Mouse (Mus musculus) limb, embryonic 14.5 days (tissue): ENCODE measurements at regions not wholly inside any gene's neighbourhood (a gene's known extent, or its start where the extent isn't known, plus 50 kb on each side); places are given as distances from the start of the nearest gene placed in this dataset.

Experiments
- ATAC-seq: fragments of 200-750 bp; cut with Nextera tagmentation; 2 replicates; pipeline ENCODE4 v1.8.0; 2017; ENCODE audit warnings: low read depth, moderate number of reproducible peaks, moderate TSS enrichment; ENCODE audit not compliant: low FRiP score
- DNase-seq: peaks from one replicate; pipeline ENCODE4 v3.0.0-alpha.2; 2015; ENCODE audit warnings: low spot score
- H3K27ac ChIP-seq: fragments of 300-500 bp; sonication (generic); replicated peaks from 2 replicates; pipeline ENCODE4 v1.5.1; 2014; ENCODE audit warnings: low read depth, mild to moderate bottlenecking, low read length, moderate library complexity, mixed read lengths
- H3K27me3 ChIP-seq: fragments of 300-500 bp; sonication (generic); 2 replicates; pipeline ENCODE4 v1.6.1; 2014; ENCODE audit warnings: low read length, mixed read lengths; ENCODE audit not compliant: control insufficient read depth, insufficient read depth
- H3K36me3 ChIP-seq: fragments of 300-500 bp; sonication (generic); 2 replicates; pipeline ENCODE4 v1.6.1; 2014; ENCODE audit warnings: mild to moderate bottlenecking, low read length, moderate library complexity, mixed read lengths; ENCODE audit not compliant: control insufficient read depth, insufficient read depth
- H3K4me1 ChIP-seq: fragments of 300-500 bp; sonication (generic); 2 replicates; pipeline ENCODE4 v1.6.1; 2014; ENCODE audit warnings: antibody characterized with exemption, low read length, mixed read lengths; ENCODE audit not compliant: control insufficient read depth, insufficient read depth
- H3K4me2 ChIP-seq: fragments of 300-500 bp; sonication (generic); replicated peaks from 2 replicates; pipeline ENCODE4 v1.6.1; 2014; ENCODE audit warnings: low read depth, mild to moderate bottlenecking, low read length, moderate library complexity; ENCODE audit not compliant: severe bottlenecking
- H3K4me3 ChIP-seq: fragments of 300-500 bp; sonication (generic); replicated peaks from 2 replicates; pipeline ENCODE4 v1.5.1; 2014; ENCODE audit warnings: low read length
- H3K9ac ChIP-seq: fragments of 300-500 bp; sonication (generic); 2 replicates; pipeline ENCODE4 v1.6.1; 2014; ENCODE audit warnings: mild to moderate bottlenecking, low read depth, low read length, moderate library complexity; ENCODE audit not compliant: severe bottlenecking
- H3K9me3 ChIP-seq: fragments of 300-500 bp; sonication (generic); 2 replicates; pipeline ENCODE4 v1.6.1; 2016; ENCODE audit warnings: low read length; ENCODE audit not compliant: control insufficient read depth
- POLR2A ChIP-seq: fragments of 200-500 bp; IDR thresholded peaks from 2 replicates; pipeline ENCODE4 v1.8.0; 2012; ENCODE audit warnings: inconsistent platforms, mild to moderate bottlenecking, moderate library complexity, borderline replicate concordance; ENCODE audit not compliant: insufficient read depth, insufficient read length; ENCODE audit errors: extremely low read depth
- WGBS: fragments of 180-500 bp; shearing (Covaris S2); extraction: QIAGEN DNeasy Blood & Tissue Kit; methylation state at CpG from one replicate; pipeline ENCODE4 v1.1.7; 2014; 5-methylcytosine and 5-hydroxymethylcytosine counted together

GRCm38 (mm10) chr14:101146746-101147145 is 53.4 kb downstream of the Prr30 start:
- Histone ChIP-seq H3K4me3 (no peak overlapping the region), H3K36me3 (no peaks in the 10 kb centered on the region), H3K9ac (no peak overlapping the region), H3K4me1 (no peaks in the 10 kb centered on the region), H3K27ac (no peak overlapping the region), H3K27me3 (no peaks in the 10 kb centered on the region), H3K4me2 (no peak overlapping the region), H3K9me3 (no peaks in the 10 kb centered on the region)
- ATAC-seq: no peak
- WGBS: 81% methylated on average over 3 of the region's 3 CpGs
- DNase-seq: no peak
- TF ChIP-seq POLR2A: no peak

GRCm38 (mm10) chr14:101137426-101137825 is 62.7 kb downstream of the Prr30 start:
- no peaks in the 10 kb centered on the region for H3K27me3 ChIP-seq
- H3K9me3 ChIP-seq: no peaks in the 10 kb centered on the region
- no peak overlapping the region for H3K9ac ChIP-seq
- TF ChIP-seq POLR2A: no peak
- H3K4me3 ChIP-seq: no peak overlapping the region
- H3K27ac ChIP-seq: 0 out of 2 replicates have a peak overlapping the region, but pooled peaks have one; percentile 6
- H3K36me3 ChIP-seq: no peaks in the 10 kb centered on the region
- ATAC-seq (peak; percentile 83), DNase-seq (peak; percentile 80)
- H3K4me2 ChIP-seq: no peak overlapping the region
- H3K4me1 ChIP-seq: peaks cover 10% of the 10 kb centered on the region
- 43% methylated on average over 6 of the region's 6 CpGs for WGBS
